Mouse (Mus musculus) left cerebral cortex, postnatal 10 days (tissue): Measurements from ENCODE around the gene Eml1. TPM values are rescaled to one million over a fixed set of nuclear protein-coding genes. Genes with fewer than 3 reads are reported as not detected.
A peak's percentile ranks its signal among the peaks of the same experiment; 100 is the strongest.

Source experiments
- DNase-seq, 2 experiments: peaks; one replicate each; pipeline ENCODE4 v3.0.0; 2021 to 2022; ENCODE audit warnings: low spot score in 2 of 2, mixed read lengths in 1 of 2; ENCODE audit errors: extremely low spot score in 1 of 2
- intact Hi-C: fragments of 180-260 bp; cut with DNase I; formaldehyde crosslinking; loops from one replicate; pipeline ENCODE4 v1.15.1; 2025
- total RNA-seq, 2 experiments: library from RNA; stranded (reverse); gene quantifications; 2 replicates each; pipeline ENCODE4 v1.2.3; 2021

Gene Eml1
- total RNA-seq, 2 experiments from 2014 or later, result 60.4 to 64.4 TPM

- intact Hi-C loops, result no loop called here
- DNase-seq, result no peak
These were observed 73.7 kb downstream of the Eml1 start for GRCm38 (mm10) chr12:108444166-108445115.

DNA sequence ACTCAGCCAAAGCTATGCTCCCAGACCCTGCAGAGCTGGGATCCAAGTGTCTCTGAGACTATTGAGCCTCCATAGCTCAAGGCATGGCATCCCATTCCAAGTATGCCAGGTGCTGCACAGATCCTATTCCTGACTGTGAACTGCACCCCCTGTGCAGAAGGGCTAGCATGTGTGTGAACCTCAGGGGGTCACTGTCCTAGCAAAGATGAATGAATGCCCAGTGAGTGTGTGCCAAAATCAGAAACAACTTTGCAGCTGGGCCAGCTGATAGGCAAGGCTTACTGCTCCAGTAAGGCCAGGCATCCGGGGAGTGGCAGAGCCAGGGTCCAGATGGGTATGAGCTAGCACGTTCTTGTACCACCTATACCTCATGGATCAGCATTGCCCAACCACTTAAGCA is 76.0 kb downstream of the Eml1 start:
- DNase-seq, result no peak

DNA sequence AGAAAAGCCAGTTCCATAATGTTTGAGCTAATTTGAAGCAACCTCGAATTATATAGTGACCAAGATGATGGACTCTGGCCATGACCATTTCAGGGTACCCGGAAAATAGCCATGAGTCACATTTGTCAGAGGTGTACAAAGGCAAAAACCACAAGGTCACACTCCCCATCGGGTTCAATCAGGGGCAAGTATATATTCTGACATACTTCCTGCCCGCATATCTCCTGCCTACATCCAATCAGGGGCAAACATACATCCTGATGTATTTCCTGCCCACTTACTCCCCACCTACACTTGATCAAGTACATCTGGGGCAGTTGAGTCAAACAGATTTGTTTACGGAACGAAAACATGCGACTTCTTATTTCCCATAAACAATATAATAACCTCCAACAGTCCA is 77.6 kb downstream of the Eml1 start:
- intact Hi-C loops, result no loop called here
- no peak for DNase-seq

More for the DNA sequence above, 76.0 kb downstream of the Eml1 start:
- intact Hi-C loops, result no loop called here

- DNase-seq, result no peak
- intact Hi-C loops, result no loop called here
These were observed 79.2 kb downstream of the Eml1 start for GRCm38 (mm10) chr12:108449935-108450334.

DNA sequence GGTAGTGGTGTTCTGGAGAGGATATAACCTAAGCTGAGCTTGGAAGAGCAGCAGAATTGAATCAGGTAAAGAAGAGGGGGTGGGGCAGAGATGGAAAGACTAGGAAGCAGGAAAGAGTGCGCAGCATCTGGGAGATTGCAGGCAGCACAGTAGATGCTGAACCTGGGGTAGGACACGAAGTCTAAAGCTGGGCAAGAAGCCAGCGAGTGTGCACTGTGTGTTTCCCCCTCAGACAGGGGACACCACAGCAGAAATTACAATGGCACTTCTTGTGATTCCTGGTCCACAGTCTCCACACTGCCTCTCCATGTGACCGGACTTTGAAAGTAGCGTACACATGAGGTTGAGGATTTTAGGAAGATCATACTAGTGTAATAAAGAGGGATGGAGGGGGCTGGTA is 79.8 kb downstream of the Eml1 start:
- intact Hi-C loops, result no loop called here
- DNase-seq, result no peak

- intact Hi-C loops, result no loop called here
These were observed 81.6 kb downstream of the Eml1 start for GRCm38 (mm10) chr12:108452151-108452874.

GRCm38 (mm10) chr12:108453561-108454044 is 82.8 kb downstream of the Eml1 start:
- intact Hi-C loops, result no loop called here
- no peak for DNase-seq

More at GRCm38 (mm10) chr12:108452151-108452874, 81.6 kb downstream of the Eml1 start:
- DNase-seq, result no peak

DNA sequence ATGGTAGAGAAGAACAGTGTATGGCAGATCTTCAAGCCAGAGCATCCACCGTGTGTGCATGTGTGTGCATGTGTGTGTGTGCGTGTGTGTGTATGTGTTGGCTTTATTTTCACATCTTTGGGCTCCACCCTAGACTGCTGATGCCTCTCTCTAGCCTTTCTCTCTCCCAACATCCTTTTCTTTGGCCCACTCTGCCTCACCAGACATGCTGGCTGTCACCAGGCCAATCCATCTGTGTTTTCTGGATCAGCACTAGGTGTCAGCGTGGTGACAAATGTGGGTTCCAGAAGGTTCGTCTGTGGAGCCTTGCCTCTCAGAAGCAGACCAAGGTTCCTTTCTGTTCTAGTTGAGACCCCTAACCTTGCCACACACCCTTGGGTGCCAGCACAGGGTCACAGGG is 84.2 kb downstream of the Eml1 start:
- intact Hi-C loops, result no loop called here
- DNase-seq, result peak in 1 of 2 experiments; percentile 52

DNA sequence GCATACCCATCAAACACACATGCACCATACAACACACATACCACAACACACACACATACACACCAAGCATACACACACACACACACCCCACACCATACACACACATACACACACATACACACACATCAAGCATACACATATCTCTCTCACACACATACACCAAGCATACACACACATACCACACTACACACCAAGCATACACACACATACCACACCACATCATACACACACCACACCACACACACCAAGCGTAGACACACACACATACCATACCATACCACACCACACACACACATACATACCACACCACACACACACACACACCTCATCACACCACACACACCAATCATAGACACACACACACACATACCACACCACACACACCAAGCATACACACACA is 102.1 kb downstream of the Eml1 start:
- intact Hi-C loops, result no loop called here
- no peak for DNase-seq

DNA sequence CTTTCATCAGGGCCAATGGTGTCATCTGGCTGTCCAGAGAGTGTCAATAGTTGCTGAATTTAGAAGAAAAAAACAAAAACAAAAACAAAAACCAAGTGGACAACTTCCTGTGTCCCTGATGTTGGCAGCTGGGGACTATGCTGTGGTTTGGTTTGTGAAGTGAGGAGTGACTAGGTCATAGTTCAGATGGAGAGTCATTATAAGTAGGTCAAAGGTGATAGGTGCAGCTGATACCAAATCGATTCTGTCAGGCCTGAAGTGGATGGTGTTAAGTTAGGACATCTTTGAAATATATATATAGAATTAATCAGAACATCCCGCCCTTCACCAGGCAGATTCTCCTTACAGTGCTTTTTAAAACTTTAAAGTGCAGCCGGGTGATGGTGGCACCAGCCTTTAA is 103.7 kb downstream of the Eml1 start:
- no peak for DNase-seq
- intact Hi-C loops, result no loop called here

GRCm38 (mm10) chr12:108478714-108479113 is 108.0 kb downstream of the Eml1 start:
- no peak for DNase-seq
- intact Hi-C loops, result no loop called here

DNA sequence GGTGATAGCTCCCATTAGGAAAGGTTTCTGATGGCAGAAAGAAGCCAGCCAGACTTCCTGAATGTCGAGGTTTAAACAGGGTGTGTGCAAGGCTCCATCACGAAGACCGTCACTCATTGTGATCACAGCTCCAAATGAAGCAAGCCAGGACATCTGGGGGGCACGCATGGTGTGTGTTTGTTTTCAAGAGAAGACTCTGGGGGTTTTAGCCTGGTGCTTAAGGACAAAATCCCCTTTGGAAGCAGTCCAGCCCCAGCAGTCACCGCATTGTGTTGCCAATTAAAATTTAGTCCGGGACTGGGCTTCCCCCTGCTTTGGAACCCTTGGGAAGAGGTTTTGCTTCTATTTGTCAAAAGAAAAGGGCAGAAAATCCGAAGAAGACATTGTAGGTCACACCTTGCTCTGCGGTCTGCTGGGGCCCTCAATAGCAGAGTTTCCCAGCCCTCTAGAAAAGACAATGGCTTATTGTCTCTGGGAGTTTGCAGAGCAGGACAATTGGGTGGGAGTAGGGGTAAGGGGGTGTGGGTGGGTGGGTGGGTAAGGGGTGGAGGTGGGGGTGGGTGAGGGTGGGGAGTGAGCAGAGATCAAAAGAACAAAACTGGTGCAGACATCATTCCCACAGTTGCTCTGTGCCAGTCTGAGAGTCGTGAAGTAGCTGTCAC is 110.1 kb downstream of the Eml1 start:
- DNase-seq, result no peak
- intact Hi-C loops, result no loop called here

DNA sequence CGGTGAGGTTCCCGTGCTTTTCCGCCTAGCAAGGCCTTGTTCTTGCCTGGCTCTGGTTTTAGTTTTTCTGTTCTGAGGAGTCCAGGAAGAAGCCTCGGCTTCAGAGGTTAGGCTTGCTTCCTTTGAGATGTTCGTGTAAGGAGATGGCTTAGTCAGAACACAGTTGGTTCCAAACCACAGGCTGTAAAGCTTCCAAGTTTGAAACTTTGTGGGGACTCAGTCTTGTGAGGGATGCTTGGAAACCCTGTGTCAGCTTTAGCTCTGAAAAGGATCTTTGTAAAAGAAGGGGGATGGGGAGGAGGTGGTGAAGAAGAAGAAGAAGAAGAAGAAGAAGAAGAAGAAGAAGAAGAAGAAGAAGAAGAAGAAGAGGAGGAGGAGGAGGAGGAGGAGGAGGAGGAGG is 118.3 kb downstream of the Eml1 start:
- DNase-seq, result no peak
- intact Hi-C loops, result no loop called here

GRCm38 (mm10) chr12:108489741-108490140 is 119.0 kb downstream of the Eml1 start:
- intact Hi-C loops, result loop anchor here (5.0 to 10.0 kb wide), 4 partner anchors 67 to 285 kb away; partner anchors contain the start of gene Cyp46a1
- DNase-seq, result no peak

DNA sequence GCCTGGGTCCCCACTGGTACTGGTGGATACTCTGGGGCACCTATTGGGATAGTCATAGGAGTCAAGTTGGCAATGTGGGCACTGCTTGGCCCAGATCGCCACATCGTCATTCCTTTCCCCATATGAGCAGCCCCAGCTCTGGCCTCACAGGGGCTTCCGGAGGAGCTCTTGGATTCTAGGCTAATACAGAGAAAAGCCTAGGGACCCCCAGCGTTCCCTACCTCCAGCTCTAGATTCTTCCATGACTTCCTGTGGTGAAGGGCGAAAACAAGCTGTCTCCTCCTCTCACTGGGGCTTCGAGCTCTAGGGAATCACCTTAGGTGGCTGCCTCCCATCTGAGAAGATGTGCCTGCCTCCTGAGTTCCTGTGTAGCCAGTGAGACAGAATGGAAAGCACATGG is 119.6 kb downstream of the Eml1 start:
- no peak for DNase-seq
- intact Hi-C loops, result loop anchor here (5.0 to 10.0 kb wide), 4 partner anchors 68 to 286 kb away; partner anchors contain the start of gene Cyp46a1

- no peak for DNase-seq
These were observed 120.2 kb downstream of the Eml1 start for GRCm38 (mm10) chr12:108490954-108491353.

DNA sequence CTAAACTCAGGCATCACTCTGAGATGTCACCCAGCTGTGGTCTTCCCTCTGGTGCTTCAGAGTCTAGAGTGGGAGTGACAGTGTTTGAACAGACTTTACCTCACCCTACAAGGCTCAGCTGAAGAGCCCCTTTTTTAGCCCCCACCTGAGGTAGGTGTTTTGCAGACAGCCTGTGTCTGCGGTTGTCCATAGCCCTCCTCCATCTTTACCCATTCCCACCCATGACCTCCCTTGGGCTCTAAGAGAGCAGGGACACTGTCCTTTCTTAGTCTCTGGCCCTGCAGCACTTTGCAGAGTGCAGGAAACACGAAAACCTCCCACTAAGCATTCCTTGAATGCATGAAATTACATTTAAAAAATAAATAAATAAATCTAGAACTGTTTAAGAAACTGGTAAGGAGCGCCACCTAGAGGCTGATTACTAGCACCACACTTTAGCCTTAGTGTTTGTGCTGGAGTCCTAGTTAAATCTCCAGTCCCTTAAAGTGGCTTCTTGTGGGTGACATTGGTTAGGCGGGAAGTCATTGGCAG is 123.3 kb downstream of the Eml1 start:
- intact Hi-C loops, result loop anchor here (5.0 to 10.0 kb wide), 4 partner anchors 72 to 289 kb away; partner anchors contain the start of gene Cyp46a1
- peak in 1 of 2 experiments; percentile 62 for DNase-seq

More at GRCm38 (mm10) chr12:108490954-108491353, 120.2 kb downstream of the Eml1 start:
- intact Hi-C loops, result loop anchor here (5.0 to 10.0 kb wide), 4 partner anchors 69 to 286 kb away; partner anchors contain the start of gene Cyp46a1

GRCm38 (mm10) chr12:108495455-108496235 is 124.9 kb downstream of the Eml1 start:
- DNase-seq, result no peak
- intact Hi-C loops, result loop anchor here (10.0 kb wide), 1 partner anchor 291 kb away; no protein-coding TSS in a partner anchor
